Mouse (Mus musculus) MN1 (cell line): Measurements from ENCODE around the gene Slc11a2.
"Not testable (repeated sequence)": the region's sequence is repeated elsewhere in the genome, so short reads cannot be mapped to it uniquely, and the experiment has no call there.

Source experiments
- DNase-seq: peaks from one replicate; pipeline ENCODE4 v3.0.0-alpha.2; 2016; ENCODE audit warnings: low spot score

Slc11a2 gene

GRCm38 (mm10) chr15:100433234-100433633, 8.4 kb upstream of the Slc11a2 start:
- no peak for DNase-seq

DNA sequence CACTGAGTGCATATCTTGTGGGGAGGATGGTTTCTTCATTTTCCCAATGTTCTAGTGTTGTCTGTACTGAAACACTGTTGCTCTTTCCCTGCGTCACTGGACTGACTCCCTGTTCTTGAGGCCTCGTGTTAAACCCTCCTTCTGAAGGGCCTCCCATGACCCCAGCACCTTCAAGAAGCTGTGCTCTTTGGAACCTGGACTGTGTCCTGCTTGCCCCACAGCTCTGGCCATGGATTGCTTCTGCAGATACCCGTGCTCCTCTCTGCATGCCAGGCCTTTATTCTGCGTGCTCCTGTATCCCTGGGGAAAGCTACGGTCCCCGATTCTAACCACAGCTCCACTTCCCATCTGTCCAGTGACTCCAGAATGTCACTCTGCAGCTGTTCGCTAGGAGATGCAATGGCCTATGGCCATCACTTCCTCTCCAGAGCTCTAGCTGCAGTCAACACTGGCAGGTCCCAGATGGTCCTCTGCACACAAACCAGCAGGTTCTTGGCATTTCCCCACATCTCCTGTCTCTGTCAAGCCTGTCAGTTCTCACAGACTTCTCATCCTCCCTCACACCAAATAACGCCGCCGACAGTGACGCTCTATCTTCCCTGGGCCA, 5.2 kb upstream of the Slc11a2 start:
- no peak for DNase-seq

- DNase-seq: no peak
Measured at GRCm38 (mm10) chr15:100428296-100428905, 3.5 kb upstream of the Slc11a2 start.

- no peak for DNase-seq
Measured at GRCm38 (mm10) chr15:100423916-100424315, 956 bp downstream of the Slc11a2 start.

DNA sequence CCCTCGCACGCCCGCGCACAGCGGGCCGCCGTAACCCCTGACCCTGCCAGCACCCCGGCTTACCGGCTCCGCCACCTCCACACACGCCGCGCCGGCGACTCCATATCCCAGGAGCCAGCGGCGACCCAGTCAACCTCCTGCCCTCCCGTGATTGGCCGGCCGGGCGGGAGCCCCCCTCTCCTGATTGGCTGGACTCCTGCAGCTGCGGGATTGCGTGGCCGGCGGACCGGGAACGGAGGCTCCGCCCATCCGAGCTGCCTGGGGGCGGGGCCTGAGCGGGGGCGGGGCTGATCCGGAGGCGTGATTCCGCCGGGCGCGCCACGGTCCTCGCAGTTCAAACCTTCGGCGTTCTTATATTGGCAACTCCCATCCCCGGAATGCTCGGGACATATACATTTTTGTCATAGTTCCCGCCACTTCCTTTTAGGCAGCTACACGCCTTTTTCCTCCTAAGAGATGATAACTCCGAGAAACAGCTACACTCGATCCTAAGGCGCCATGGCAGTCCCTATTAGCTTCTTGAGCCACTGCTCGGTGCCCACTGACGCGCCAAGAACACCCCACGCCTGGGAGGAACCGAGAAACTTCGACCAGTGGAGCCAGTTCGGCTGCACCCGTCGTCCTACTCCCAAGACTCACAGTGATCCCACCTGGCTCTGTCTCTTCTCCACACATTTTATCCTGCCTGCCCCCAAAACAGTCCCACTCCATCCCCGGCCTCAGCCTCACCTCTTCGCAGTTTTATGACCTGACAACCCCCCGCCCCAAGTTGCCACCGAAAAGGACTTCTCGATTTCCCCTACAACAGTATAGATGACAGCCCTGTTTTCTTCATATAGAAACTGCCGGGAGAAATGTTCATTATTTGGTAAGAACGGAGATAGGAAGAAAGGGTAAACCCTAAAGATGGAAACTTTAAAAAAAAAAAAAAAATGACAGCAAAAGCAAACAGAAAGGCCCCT, 1.7 kb downstream of the Slc11a2 start:
- peak; percentile 98 for DNase-seq

DNA sequence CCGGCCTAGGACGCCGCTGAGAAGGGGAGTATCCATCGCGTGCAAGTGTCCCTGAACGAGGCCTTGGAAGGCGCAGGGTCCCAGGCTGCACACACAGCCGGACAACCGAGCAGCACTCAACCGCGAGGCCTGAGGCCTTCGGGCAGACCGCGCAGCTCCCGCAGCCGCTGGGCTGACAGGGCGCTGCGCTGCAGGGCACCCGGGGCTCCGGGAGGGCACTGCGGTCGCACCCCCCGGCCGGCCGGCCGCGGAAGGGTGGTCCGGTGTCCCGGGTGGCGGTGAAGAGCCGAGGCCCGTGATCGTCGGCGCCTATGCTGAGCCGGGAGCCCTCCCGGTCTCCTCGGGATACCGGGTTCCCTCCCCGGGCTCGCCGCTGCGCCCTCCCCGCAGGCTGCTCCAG, 2.4 kb downstream of the Slc11a2 start:
- DNase-seq: peak; percentile 61

GRCm38 (mm10) chr15:100421758-100422197, 3.1 kb downstream of the Slc11a2 start, which contains the start of gene Gm5475:
Gene Gm5475 (plus strand): TSS chr15:100422147.
- not testable (repeated sequence) for DNase-seq

GRCm38 (mm10) chr15:100421059-100421757, 3.7 kb downstream of the Slc11a2 start:
- peak; percentile 67 for DNase-seq

DNA sequence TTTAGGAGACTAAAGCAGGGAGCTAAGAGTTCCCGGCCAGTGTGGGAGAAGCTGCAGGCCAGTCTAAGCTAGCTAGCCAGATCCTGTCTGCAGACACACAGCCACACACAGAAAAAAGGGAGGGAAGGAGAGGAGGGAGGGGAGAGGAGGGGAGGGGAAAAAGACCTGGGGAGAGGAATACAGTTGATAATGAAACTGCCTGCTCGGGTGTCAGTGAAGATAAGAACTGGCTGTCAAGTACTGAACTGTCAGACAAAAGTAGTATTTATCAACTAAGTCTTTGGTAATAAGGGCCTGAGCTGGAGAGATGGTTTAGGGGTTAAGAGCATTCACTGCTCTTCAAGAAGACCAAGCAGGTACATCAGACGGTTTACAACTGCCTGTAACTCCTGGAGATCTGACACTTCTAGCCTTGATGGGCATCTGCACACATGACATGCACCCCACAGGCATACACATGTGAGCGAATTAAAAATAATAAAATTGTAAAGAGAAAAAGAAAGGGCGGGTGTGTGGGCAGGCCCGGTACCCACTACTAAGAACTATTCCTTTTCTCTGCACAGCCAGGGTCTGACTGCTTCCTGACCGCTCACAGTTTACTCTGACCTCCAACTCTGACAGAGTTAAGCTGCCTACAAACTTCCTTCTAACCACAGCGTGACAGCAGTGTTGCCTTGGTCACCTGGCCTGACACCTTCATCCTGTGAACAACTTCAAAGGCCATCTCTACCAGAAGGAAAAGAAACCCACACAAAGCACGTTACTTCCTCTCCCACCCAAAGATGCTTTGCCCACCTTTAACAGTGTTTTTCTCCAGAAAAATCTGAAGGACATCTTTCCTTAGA, 4.7 kb downstream of the Slc11a2 start:
- no peak for DNase-seq

DNA sequence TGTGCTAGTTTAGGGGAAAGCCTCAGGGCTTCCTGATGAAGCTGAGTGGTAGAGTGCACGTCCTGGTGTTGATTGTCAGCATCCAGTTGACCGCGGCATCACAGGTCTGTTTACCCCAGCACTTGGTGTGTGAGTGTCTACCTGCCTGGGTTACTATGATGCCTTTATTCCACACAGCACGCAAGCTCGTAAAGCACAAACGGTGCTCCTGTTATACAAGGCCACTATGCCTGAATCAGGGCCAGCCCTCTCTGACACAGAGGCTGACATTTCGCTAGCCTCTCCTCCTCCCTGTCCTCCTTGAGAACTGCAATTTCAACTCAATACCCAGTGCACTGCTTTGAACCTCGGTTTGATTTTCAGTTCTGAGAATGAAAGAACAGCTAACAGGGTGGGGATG, 5.6 kb downstream of the Slc11a2 start:
- no peak for DNase-seq

DNA sequence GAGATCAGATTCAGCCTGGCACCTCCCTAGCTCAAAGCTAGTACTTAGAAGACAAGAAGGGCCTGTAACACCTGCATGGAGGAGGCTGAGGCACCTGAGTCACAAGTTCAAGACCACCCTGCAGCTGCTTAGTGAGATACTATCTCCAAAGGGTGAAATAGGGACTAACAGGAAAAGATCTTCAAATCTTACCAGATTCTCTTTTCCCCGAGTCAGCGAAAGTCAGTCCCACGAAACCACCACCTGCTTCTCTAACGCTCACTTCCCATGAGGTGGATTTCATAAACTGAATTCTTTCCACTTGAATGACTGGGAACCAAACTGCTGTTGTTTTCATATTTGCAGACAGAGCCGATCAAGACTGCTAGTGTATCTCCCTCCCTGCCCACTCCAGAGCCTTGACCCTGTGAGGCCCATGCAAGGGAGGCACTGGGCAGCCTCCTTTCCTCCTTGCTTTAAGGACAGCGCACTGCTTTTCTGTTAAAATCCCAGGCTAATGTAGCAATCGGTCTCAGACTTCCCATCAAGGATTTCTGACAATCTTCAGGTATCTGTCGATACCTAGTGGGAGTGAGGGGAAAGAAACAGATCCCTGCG, 6.9 kb downstream of the Slc11a2 start:
- DNase-seq: no peak

DNA sequence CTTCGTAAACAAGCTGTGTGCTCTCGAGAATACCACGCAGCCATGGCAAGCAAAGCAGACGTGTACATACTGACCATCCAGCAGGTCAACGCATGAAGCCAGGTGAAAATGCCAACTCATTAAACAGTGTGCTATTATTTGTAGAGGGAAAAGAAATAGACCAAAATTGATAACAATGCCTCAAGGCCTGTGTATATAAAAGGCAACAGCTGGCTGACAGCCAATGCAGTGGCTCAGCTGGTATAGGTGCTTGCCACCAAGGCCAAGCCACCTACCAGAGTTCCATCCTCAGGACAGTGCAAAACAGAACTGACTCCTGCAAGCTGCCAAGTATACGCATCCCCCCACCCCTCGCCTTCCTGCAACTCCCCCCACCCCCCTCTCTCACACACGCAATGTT, 9.2 kb downstream of the Slc11a2 start:
- no peak for DNase-seq

- DNase-seq: no peak
Measured at GRCm38 (mm10) chr15:100414942-100415341, 9.9 kb downstream of the Slc11a2 start.

GRCm38 (mm10) chr15:100414011-100414410, 10.9 kb downstream of the Slc11a2 start:
- DNase-seq: no peak

- peak; percentile 30 for DNase-seq
Measured at GRCm38 (mm10) chr15:100413306-100413705, 11.6 kb downstream of the Slc11a2 start.

DNA sequence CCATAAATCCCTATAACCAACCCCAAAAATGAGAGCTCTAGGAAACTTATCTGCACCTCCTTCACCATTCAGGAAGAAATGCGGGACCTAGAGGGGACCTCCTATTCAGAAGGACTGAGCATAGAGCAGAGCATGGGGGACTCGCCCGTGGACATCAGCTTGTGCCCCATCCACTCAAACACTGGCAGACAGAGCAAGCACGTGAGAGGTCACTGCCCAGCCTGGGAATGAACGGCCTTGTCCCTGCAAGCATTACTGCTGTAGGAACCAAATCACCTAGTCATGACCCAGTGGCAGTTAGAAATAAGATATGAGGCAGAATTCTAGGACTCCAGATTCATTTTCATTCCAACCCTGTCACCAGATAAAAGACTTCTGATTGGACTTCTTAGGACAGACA, 13.1 kb downstream of the Slc11a2 start:
- DNase-seq: no peak

GRCm38 (mm10) chr15:100410918-100411672, 13.8 kb downstream of the Slc11a2 start:
- no peak for DNase-seq

- DNase-seq: no peak
Measured at GRCm38 (mm10) chr15:100406088-100406487, 18.8 kb downstream of the Slc11a2 start.

- DNase-seq: no peak
Measured at GRCm38 (mm10) chr15:100403318-100404000, 21.4 kb downstream of the Slc11a2 start.
